Mouse (Mus musculus): Measurements from ENCODE around the gene Tmem120b. TPM values are rescaled to one million over a fixed set of nuclear protein-coding genes. Genes with fewer than 3 reads are reported as not detected.

Gene Tmem120b
- 7.3 and 9.3 TPM in 2 replicates for polyA plus RNA-seq (2014; fragmentation: Nextera tagmentation; extraction: Ambion mirVana)

GRCm38 (mm10) chr5:123068115-123068514 lies at the start of gene Tmem120b:
Gene Tmem120b, plus strand, starts transcription at chr5:123068415.
- Histone ChIP-seq H3K4me3 (ENCODE audit: low read depth, low read length) (no peak within 1 kb of the TSS), H3K27me3 (ENCODE audit: control insufficient read depth, insufficient read depth, low read length) (no peaks in the 10 kb centered on the region), H3K9ac (ENCODE audit: low read length) (no peak within 1 kb of the TSS), H3K36me3 (ENCODE audit: control insufficient read depth, insufficient read depth, low read length) (no peaks in the 10 kb centered on the region), H3K4me1 (replicated peaks; ENCODE audit: control insufficient read depth, insufficient read depth, low read length) (no peaks in the 10 kb centered on the region), H3K27ac (ENCODE audit: low read depth, low read length) (no peak within 1 kb of the TSS), H3K9me3 (ENCODE audit: control insufficient read depth, low read length) (no peaks in the 10 kb centered on the region), H3K4me2 (ENCODE audit: low read depth, low read length, severe bottlenecking) (no peak within 1 kb of the TSS)
- no peak for ATAC-seq (replicated peaks; ENCODE audit: low FRiP score)
- DNase-seq (ENCODE audit: low spot score), result no peak
- WGBS, result 88% methylated on average over 12 of the region's 12 CpGs

GRCm38 (mm10) chr5:123019336-123020016 lies 48.7 kb upstream of the Tmem120b start:
- 56% methylated on average over 10 of the region's 10 CpGs for WGBS
- Histone ChIP-seq H3K4me1 (replicated peaks; ENCODE audit: control insufficient read depth, insufficient read depth, low read length) (peaks cover 16% of the 10 kb centered on the region; the same call in 1 of the 2 replicates), H3K4me3 (ENCODE audit: low read depth, low read length) (no peak overlapping the region), H3K36me3 (ENCODE audit: control insufficient read depth, insufficient read depth, low read length) (no peaks in the 10 kb centered on the region), H3K27me3 (ENCODE audit: control insufficient read depth, insufficient read depth, low read length) (peaks cover 2% of the 10 kb centered on the region; the same call in 1 of the 2 replicates), H3K27ac (ENCODE audit: low read depth, low read length) (peak overlapping the region; percentile 68; the same call in 1 of the 2 replicates), H3K9ac (ENCODE audit: low read length) (no peak overlapping the region), H3K4me2 (ENCODE audit: low read depth, low read length, severe bottlenecking) (no peak overlapping the region), H3K9me3 (ENCODE audit: control insufficient read depth, low read length) (no peaks in the 10 kb centered on the region)
- ATAC-seq (replicated peaks; ENCODE audit: low FRiP score) (no peak), DNase-seq (ENCODE audit: low spot score) (no peak)

GRCm38 (mm10) chr5:123020426-123020825 lies 47.8 kb upstream of the Tmem120b start:
- no peak overlapping the region for H3K4me3 ChIP-seq (ENCODE audit: low read depth, low read length)
- H3K9me3 ChIP-seq (ENCODE audit: control insufficient read depth, low read length), result no peaks in the 10 kb centered on the region
- no peak overlapping the region for H3K4me2 ChIP-seq (ENCODE audit: low read depth, low read length, severe bottlenecking)
- H3K36me3 ChIP-seq (ENCODE audit: control insufficient read depth, insufficient read depth, low read length), result no peaks in the 10 kb centered on the region
- H3K27me3 ChIP-seq (ENCODE audit: control insufficient read depth, insufficient read depth, low read length), result peaks cover 2% of the 10 kb centered on the region; the same call in 1 of the 2 replicates
- ATAC-seq (replicated peaks; ENCODE audit: low FRiP score), result no peak
- DNase-seq (ENCODE audit: low spot score), result no peak
- no peak overlapping the region for H3K9ac ChIP-seq (ENCODE audit: low read length)
- no peak overlapping the region for H3K27ac ChIP-seq (ENCODE audit: low read depth, low read length)
- peaks cover 15% of the 10 kb centered on the region; the same call in 1 of the 2 replicates for H3K4me1 ChIP-seq (replicated peaks; ENCODE audit: control insufficient read depth, insufficient read depth, low read length)
- WGBS, result 94% methylated on average over 5 of the region's 5 CpGs

- Histone ChIP-seq H3K4me2 (ENCODE audit: low read depth, low read length, severe bottlenecking) (no peak overlapping the region), H3K27ac (ENCODE audit: low read depth, low read length) (no peak overlapping the region), H3K4me1 (replicated peaks; ENCODE audit: control insufficient read depth, insufficient read depth, low read length) (peaks cover 8% of the 10 kb centered on the region; the same call in 1 of the 2 replicates), H3K27me3 (ENCODE audit: control insufficient read depth, insufficient read depth, low read length) (no peaks in the 10 kb centered on the region), H3K36me3 (ENCODE audit: control insufficient read depth, insufficient read depth, low read length) (no peaks in the 10 kb centered on the region), H3K4me3 (ENCODE audit: low read depth, low read length) (no peak overlapping the region), H3K9ac (ENCODE audit: low read length) (no peak overlapping the region), H3K9me3 (ENCODE audit: control insufficient read depth, low read length) (no peaks in the 10 kb centered on the region)
- 91% methylated on average over 7 of the region's 7 CpGs for WGBS
- no peak for ATAC-seq (replicated peaks; ENCODE audit: low FRiP score)
- DNase-seq (ENCODE audit: low spot score), result no peak
These were observed 46.8 kb upstream of the Tmem120b start for GRCm38 (mm10) chr5:123021438-123021837.

- Histone ChIP-seq H3K4me1 (replicated peaks; ENCODE audit: control insufficient read depth, insufficient read depth, low read length) (peaks cover 8% of the 10 kb centered on the region; the same call in 1 of the 2 replicates), H3K36me3 (ENCODE audit: control insufficient read depth, insufficient read depth, low read length) (no peaks in the 10 kb centered on the region), H3K27me3 (ENCODE audit: control insufficient read depth, insufficient read depth, low read length) (no peaks in the 10 kb centered on the region), H3K9ac (ENCODE audit: low read length) (no peak overlapping the region), H3K9me3 (ENCODE audit: control insufficient read depth, low read length) (no peaks in the 10 kb centered on the region), H3K4me2 (ENCODE audit: low read depth, low read length, severe bottlenecking) (no peak overlapping the region), H3K27ac (ENCODE audit: low read depth, low read length) (no peak overlapping the region), H3K4me3 (ENCODE audit: low read depth, low read length) (no peak overlapping the region)
- 88% methylated on average over 6 of the region's 6 CpGs for WGBS
- DNase-seq (ENCODE audit: low spot score) (no peak), ATAC-seq (replicated peaks; ENCODE audit: low FRiP score) (no peak)
These were observed 45.2 kb upstream of the Tmem120b start for GRCm38 (mm10) chr5:123023049-123023448.

- Histone ChIP-seq H3K4me3 (ENCODE audit: low read depth, low read length) (no peak overlapping the region), H3K4me2 (ENCODE audit: low read depth, low read length, severe bottlenecking) (no peak overlapping the region), H3K4me1 (replicated peaks; ENCODE audit: control insufficient read depth, insufficient read depth, low read length) (peaks cover 4% of the 10 kb centered on the region; the same call in 1 of the 2 replicates), H3K9me3 (ENCODE audit: control insufficient read depth, low read length) (no peaks in the 10 kb centered on the region), H3K27me3 (ENCODE audit: control insufficient read depth, insufficient read depth, low read length) (no peaks in the 10 kb centered on the region), H3K27ac (ENCODE audit: low read depth, low read length) (no peak overlapping the region), H3K9ac (ENCODE audit: low read length) (no peak overlapping the region), H3K36me3 (ENCODE audit: control insufficient read depth, insufficient read depth, low read length) (no peaks in the 10 kb centered on the region)
- WGBS, result 95% methylated on average over 6 of the region's 6 CpGs
- ATAC-seq (replicated peaks; ENCODE audit: low FRiP score) (no peak), DNase-seq (ENCODE audit: low spot score) (no peak)
These were observed 43.9 kb upstream of the Tmem120b start for GRCm38 (mm10) chr5:123024312-123024711.

- no peaks in the 10 kb centered on the region for H3K27me3 ChIP-seq (ENCODE audit: control insufficient read depth, insufficient read depth, low read length)
- no peak overlapping the region for H3K27ac ChIP-seq (ENCODE audit: low read depth, low read length)
- H3K4me1 ChIP-seq (replicated peaks; ENCODE audit: control insufficient read depth, insufficient read depth, low read length), result no peaks in the 10 kb centered on the region
- H3K36me3 ChIP-seq (ENCODE audit: control insufficient read depth, insufficient read depth, low read length), result no peaks in the 10 kb centered on the region
- ATAC-seq (replicated peaks; ENCODE audit: low FRiP score), result no peak
- H3K4me3 ChIP-seq (ENCODE audit: low read depth, low read length), result no peak overlapping the region
- H3K9me3 ChIP-seq (ENCODE audit: control insufficient read depth, low read length), result no peaks in the 10 kb centered on the region
- WGBS, result 95% methylated on average over 9 of the region's 9 CpGs
- no peak overlapping the region for H3K4me2 ChIP-seq (ENCODE audit: low read depth, low read length, severe bottlenecking)
- H3K9ac ChIP-seq (ENCODE audit: low read length), result no peak overlapping the region
- DNase-seq (ENCODE audit: low spot score), result no peak
These were observed 43.1 kb upstream of the Tmem120b start for GRCm38 (mm10) chr5:123024965-123025573.

- ATAC-seq (replicated peaks; ENCODE audit: low FRiP score), result no peak
- Histone ChIP-seq H3K4me2 (ENCODE audit: low read depth, low read length, severe bottlenecking) (no peak overlapping the region), H3K36me3 (ENCODE audit: control insufficient read depth, insufficient read depth, low read length) (no peaks in the 10 kb centered on the region), H3K4me3 (ENCODE audit: low read depth, low read length) (no peak overlapping the region), H3K27me3 (ENCODE audit: control insufficient read depth, insufficient read depth, low read length) (no peaks in the 10 kb centered on the region), H3K4me1 (replicated peaks; ENCODE audit: control insufficient read depth, insufficient read depth, low read length) (no peaks in the 10 kb centered on the region), H3K9me3 (ENCODE audit: control insufficient read depth, low read length) (no peaks in the 10 kb centered on the region), H3K9ac (ENCODE audit: low read length) (no peak overlapping the region), H3K27ac (ENCODE audit: low read depth, low read length) (no peak overlapping the region)
- no peak for DNase-seq (ENCODE audit: low spot score)
- WGBS, result 71% methylated on average over 6 of the region's 6 CpGs
These were observed 41.8 kb upstream of the Tmem120b start for GRCm38 (mm10) chr5:123026414-123026813.
